Mouse (Mus musculus): ENCODE data around the gene Gab1.

Gab1 gene

GRCm38 (mm10) chr8:80739932-80740331 is 140.4 kb downstream of the Gab1 start:
- no peak for DNase-seq (ENCODE audit: low spot score)

DNA sequence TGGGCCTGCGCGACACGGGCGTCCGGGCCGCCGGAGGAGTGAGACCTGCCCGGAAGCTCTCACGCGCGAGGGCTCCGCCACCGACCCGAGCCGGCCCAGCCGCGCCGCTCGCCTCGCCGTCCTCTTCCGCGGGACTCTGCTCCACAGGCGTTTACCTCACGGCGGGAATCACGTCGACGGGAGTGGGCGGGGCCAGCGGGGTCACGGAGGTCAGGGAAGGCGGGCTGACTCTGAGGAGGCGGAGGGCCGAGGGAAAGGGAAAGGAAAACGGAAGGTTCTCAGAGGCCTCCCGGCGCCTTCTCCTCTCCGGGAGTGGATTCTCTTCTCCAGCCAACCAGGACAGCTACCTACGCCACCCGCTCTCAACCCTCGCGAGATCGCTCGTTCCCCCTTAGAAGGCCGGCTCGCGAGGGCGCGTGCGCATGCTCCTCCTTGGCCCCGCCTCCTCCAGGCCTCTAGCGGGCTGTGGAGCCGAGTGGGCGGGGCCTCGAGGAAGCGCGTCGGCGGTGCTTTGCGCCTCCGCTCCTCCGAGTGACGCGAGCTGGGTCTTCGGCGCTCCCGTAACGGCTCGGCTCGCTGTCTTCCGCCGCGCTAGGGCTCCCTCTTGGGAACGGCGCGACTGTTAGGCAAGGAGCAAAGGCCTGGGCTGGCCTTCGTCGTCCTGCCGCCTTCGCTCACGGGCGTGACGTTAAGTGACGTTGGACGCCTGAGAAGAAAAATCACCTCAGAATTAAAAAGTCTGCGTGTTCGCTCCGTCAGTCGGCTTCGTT is 141.0 kb downstream of the Gab1 start, which contains the start of gene Smarca5:
Gene Smarca5, minus strand, starts transcription at position 343 of the 770 bp plus-strand sequence.
- DNase-seq (ENCODE audit: low spot score): peak; percentile 90

DNA sequence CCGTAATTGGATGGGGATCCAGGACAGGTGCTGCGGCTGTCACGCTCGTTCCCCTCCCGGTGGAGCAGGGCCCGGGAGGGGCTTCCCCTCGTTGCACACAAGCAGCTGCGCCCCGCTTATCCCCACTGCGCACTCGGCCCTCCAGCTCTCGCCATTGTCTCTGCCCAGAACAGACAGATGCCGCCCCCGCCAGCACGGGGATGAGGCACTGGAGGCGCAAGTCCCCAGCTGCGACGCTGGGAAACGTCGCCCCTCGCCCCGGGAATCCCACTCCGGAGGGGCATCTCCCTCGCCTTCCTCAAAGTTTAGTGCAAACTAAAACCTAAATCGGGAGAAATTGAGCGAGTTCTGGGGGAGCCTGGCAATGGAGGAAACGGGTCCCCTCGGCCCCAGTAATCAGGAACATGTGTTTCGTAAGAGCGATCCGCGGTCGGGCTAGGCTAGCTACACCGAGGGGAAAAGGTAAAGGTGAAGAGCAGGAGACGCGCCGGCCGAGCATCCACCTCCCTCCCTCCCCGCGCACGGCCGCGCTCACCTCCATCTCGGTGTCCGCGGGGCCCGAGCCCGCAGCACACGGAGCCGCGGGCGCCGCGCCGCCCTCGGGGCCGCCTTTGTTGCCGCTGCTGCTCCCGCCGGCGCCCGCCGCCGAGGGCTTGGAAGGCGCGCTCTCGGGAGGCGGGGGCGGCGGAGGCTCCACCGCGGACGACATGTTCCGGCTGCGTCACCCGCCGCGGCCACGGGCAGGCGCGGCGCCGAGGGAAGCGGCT is 141.7 kb downstream of the Gab1 start:
- peak; percentile 14 for DNase-seq (ENCODE audit: low spot score)

DNA sequence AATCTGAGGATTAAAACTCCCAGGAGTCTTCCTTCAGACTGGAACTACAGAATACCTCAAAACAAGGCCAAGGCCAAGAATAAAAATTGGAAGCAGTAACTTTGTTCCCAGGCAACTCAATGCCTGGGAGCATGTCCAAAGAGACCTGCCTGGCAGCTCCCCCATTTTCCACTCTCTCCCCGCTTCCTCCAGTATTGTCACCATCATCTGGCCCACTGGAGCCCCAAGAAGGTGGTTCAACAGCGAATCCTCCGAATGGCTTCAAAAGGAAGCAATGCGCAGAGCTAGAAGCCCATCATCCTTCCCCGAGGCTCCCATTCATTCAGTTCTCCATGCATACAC is 142.3 kb downstream of the Gab1 start:
- peak; percentile 3 for DNase-seq (ENCODE audit: low spot score)

DNA sequence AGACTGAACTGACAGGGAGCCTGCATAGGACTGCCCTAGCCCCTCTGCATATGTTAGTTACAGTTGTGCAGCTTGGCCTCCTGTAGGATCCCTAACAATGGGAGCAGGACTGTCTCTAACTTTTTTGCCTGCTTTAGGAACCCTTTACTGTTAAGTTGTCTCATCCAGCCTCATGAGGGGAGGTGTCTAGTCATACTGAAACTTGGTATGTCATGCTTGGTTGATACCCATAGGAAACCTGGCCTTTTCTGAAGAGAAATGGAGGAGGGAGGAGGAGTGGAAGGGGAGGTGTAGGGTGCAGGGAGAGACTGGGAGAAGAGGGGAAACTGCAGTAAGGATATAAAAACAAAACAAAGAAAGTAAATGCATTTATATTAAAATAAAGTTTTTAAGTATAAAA is 148.0 kb downstream of the Gab1 start:
- no peak for DNase-seq (ENCODE audit: low spot score)

DNA sequence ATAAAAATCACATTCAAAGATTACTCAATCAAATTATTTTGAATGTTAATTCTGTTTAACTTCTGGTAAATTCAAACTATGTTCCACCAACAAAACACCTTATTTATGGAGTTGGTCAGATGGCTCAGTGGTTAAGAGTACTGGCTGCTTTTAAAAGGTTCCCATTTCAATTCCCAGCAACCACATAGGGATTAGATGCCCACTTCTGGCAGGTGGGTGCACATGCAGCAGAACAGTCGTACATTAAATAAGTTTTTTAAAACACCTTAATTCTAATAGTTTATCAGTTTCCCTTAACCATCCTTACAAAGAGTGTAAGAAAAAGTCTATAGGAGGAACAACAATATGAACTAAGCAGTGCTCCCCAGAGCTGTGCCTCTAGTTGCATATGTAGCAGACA is 165.9 kb downstream of the Gab1 start:
- DNase-seq (ENCODE audit: low spot score): no peak

All from ovary, adult 18-20 months (tissue).